Comparison of ENCODE assay signal across 20 mouse cellular contexts in the genomic region with DNA sequence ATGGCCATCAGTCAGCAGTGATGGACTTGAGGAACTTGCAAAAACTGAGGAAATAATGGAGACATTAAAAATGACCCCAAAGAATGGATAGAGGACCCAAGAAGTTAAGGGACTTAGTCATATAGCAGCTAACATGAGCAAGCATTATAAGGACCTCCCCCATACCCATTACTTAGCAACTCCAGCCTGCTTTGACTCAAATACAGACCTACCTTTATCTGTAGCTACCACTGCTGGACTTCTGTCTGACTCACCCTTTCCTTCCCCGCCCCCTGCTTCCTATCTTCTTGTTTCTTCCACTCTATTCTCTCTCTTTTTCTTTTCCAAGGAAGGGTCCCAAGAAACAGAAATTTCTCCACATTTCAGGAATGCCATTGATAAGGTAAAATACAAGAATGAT.
"Had no signal": no experiment of that assay in that cellular context is flagged by ENCODE, and none has a peak within 500 bp of the region (broad histone marks: within the 10 kb centered on the region; RNA-seq: fewer than 3 reads in every experiment).

No protein-coding gene starts in this region.

- H3K27me3 ChIP-seq: midbrain, embryonic 12.5 days; neural tube, embryonic 13.5 days; neural tube, embryonic 15.5 days; stomach, embryonic 15.5 days had no signal

- H3K4me2 ChIP-seq: lung, embryonic 14.5 days; midbrain, embryonic 12.5 days; neural tube, embryonic 13.5 days; neural tube, embryonic 15.5 days; stomach, embryonic 15.5 days had no signal

- H3K36me3 ChIP-seq: midbrain, embryonic 10.5 days; midbrain, embryonic 12.5 days; neural tube, embryonic 13.5 days; neural tube, embryonic 15.5 days; stomach, embryonic 15.5 days had no signal

- H3K4me1 ChIP-seq: midbrain, embryonic 10.5 days; midbrain, embryonic 12.5 days; neural tube, embryonic 13.5 days; neural tube, embryonic 15.5 days; stomach, embryonic 15.5 days had no signal

- H3K4me3 ChIP-seq: midbrain, embryonic 10.5 days; midbrain, embryonic 12.5 days; myocyte; neural tube, embryonic 13.5 days; neural tube, embryonic 15.5 days; stomach, embryonic 15.5 days had no signal

- H3K9ac ChIP-seq: lung, embryonic 14.5 days; midbrain, embryonic 12.5 days; neural tube, embryonic 13.5 days; neural tube, embryonic 15.5 days; stomach, embryonic 15.5 days had no signal

- ATAC-seq: midbrain, embryonic 16.5 days had no signal

- DNase-seq: lung, adult 18-20 months; lung, embryonic 14.5 days; lung, postnatal 10 days; lung, postnatal 4 days; midbrain, embryonic 14.5 days; retina, postnatal 1 day; right cerebral cortex, adult 18-20 months; right cerebral cortex, postnatal 25 days; right cerebral cortex, postnatal 4 days; thymus, adult 2 months; thymus, postnatal 25 days; thymus, postnatal 4 days had no signal

- H3K27ac ChIP-seq: midbrain, embryonic 10.5 days; midbrain, embryonic 12.5 days; neural tube, embryonic 13.5 days; neural tube, embryonic 15.5 days; stomach, embryonic 15.5 days; stomach, postnatal 0 days had no signal

- H3K9me3 ChIP-seq: midbrain, embryonic 10.5 days; midbrain, embryonic 12.5 days; neural tube, embryonic 13.5 days; neural tube, embryonic 15.5 days; stomach, embryonic 15.5 days had no signal
